Mouse (Mus musculus): Measurements from ENCODE around the gene P4ha1. TPM values are rescaled to one million over a fixed set of nuclear protein-coding genes. Genes with fewer than 3 reads are reported as not detected.
"Not testable (repeated sequence)": the region's sequence is repeated elsewhere in the genome, so short reads cannot be mapped to it uniquely, and the experiment has no call there.

Gene P4ha1
- polyA plus RNA-seq, 2 experiments, result 95.1 to 108 TPM

DNA sequence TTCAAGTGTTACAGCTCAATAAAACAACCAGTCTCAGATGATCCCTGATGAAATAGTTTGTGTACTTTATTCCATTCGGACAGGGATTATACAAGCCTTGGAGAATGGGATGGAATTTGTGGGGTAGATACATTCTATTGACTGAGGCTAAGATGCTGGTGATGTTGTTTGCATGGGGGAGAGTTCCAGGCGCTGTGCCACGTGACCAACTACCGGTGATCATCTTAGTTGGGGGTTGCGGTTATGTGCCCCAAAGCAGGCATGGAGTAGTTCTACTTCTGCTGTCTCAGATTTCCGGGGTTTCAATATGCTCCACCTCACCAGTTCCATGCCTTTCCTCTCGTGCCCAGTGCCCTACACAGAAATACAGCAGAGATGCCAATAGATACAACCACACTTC, 31.0 kb upstream of the P4ha1 start:
- 81% methylated on average over 7 of the region's 7 CpGs for WGBS
- Histone ChIP-seq H3K9me3 (ENCODE audit: control insufficient read depth, low read length) (no peaks in the 10 kb centered on the region), H3K4me1 (ENCODE audit: control insufficient read depth, insufficient read depth, low read length) (no peaks in the 10 kb centered on the region), H3K27ac (replicated peaks; ENCODE audit: low read depth, low read length) (no peak overlapping the region), H3K9ac (ENCODE audit: low read depth, low read length, severe bottlenecking) (no peak overlapping the region), H3K4me3 (replicated peaks; ENCODE audit: low read length) (no peak overlapping the region), H3K36me3 (ENCODE audit: control insufficient read depth, insufficient read depth, low read length) (no peaks in the 10 kb centered on the region), H3K4me2 (replicated peaks; ENCODE audit: low read depth, low read length, severe bottlenecking) (no peak overlapping the region), H3K27me3 (ENCODE audit: control insufficient read depth, insufficient read depth, low read length) (no peaks in the 10 kb centered on the region)
- TF ChIP-seq POLR2A (IDR thresholded peaks at IDR 0.05; ENCODE audit: borderline replicate concordance, extremely low read depth, insufficient read depth, insufficient read length), result no peak
- no peak for ATAC-seq (ENCODE audit: low FRiP score, low read depth)
- no peak for DNase-seq (ENCODE audit: low spot score)

DNA sequence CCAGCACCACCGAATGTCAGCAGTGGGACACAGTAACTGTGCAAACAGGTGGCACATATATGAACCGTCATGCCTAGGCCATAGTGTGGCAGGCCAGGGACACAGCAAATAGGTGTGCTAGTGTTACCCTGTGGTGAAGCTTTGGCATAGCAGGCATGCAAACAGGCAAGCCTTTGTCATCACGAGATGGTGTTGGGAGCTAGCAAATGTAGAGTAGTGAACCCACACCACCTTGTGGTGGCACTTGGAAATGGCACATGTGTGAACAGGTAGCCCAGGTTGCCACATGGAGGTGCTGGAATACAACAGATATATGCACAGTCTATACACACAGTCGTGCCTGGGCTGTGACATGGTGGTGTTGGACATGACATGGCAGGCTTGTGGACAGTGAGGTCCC, 30.5 kb upstream of the P4ha1 start:
- Histone ChIP-seq H3K4me1 (ENCODE audit: control insufficient read depth, insufficient read depth, low read length) (no peaks in the 10 kb centered on the region), H3K27ac (replicated peaks; ENCODE audit: low read depth, low read length) (no peak overlapping the region), H3K36me3 (ENCODE audit: control insufficient read depth, insufficient read depth, low read length) (no peaks in the 10 kb centered on the region), H3K9ac (ENCODE audit: low read depth, low read length, severe bottlenecking) (no peak overlapping the region), H3K9me3 (ENCODE audit: control insufficient read depth, low read length) (no peaks in the 10 kb centered on the region), H3K27me3 (ENCODE audit: control insufficient read depth, insufficient read depth, low read length) (no peaks in the 10 kb centered on the region), H3K4me2 (replicated peaks; ENCODE audit: low read depth, low read length, severe bottlenecking) (no peak overlapping the region), H3K4me3 (replicated peaks; ENCODE audit: low read length) (no peak overlapping the region)
- 27% methylated on average over 4 of the region's 4 CpGs for WGBS
- peak; percentile 82 for DNase-seq (ENCODE audit: low spot score)
- no peak for TF ChIP-seq POLR2A (IDR thresholded peaks at IDR 0.05; ENCODE audit: borderline replicate concordance, extremely low read depth, insufficient read depth, insufficient read length)
- peak; percentile 50; the same call in 1 of the 2 replicates for ATAC-seq (ENCODE audit: low FRiP score, low read depth)

DNA sequence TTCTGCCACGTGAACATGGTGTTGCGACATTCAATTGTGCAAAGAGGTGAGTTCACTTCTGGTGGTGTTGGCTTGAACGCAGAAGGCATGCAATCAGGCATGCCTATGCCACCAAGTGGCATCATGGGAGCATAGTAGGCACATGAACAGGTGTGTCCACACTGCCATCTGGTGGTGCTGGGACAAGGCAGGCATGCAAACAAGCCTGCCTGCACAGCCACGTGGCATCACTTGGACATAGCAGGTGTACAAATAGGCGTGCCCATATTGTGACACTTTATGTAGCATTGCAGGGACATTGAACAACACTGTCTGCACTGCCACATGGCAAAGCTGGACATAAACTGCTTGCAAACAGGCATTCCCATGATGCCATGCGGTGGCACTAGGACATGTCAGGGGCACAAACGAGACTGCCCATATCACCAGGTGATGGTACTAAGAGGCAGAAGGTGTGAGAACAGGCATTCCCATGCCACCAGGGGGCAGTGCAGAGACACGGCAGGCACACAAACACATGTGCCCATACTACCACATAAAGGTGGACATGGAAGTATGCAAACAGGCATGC, 27.8 kb upstream of the P4ha1 start:
- no peak for TF ChIP-seq POLR2A (IDR thresholded peaks at IDR 0.05; ENCODE audit: borderline replicate concordance, extremely low read depth, insufficient read depth, insufficient read length)
- Histone ChIP-seq H3K4me1 (ENCODE audit: control insufficient read depth, insufficient read depth, low read length) (no peaks in the 10 kb centered on the region), H3K4me2 (replicated peaks; ENCODE audit: low read depth, low read length, severe bottlenecking) (no peak overlapping the region), H3K4me3 (replicated peaks; ENCODE audit: low read length) (no peak overlapping the region), H3K36me3 (ENCODE audit: control insufficient read depth, insufficient read depth, low read length) (no peaks in the 10 kb centered on the region), H3K9ac (ENCODE audit: low read depth, low read length, severe bottlenecking) (no peak overlapping the region), H3K27me3 (ENCODE audit: control insufficient read depth, insufficient read depth, low read length) (no peaks in the 10 kb centered on the region), H3K9me3 (ENCODE audit: control insufficient read depth, low read length) (no peaks in the 10 kb centered on the region), H3K27ac (replicated peaks; ENCODE audit: low read depth, low read length) (no peak overlapping the region)
- DNase-seq (ENCODE audit: low spot score) (peak; percentile 44), ATAC-seq (ENCODE audit: low FRiP score, low read depth) (no peak)
- 61% methylated on average over 8 of the region's 8 CpGs for WGBS

DNA sequence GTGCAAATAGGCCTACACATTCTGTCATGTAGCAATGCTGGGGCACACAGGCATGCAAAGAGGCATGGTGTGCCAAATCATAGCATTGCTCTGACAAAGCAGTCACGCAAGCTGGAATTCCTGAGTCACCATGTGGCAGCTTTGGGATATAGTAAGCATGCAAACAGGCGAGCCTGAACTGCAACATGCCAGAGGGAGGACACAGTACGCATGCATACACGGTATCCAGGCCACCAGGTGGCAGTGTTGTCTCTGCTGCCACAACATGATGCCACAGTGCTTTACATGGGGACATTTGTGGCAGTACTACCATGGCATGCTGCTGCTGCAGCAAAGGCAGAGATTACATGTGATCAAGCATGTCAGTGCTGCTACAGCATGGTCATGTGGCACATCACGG, 26.8 kb upstream of the P4ha1 start:
- no peaks in the 10 kb centered on the region for H3K36me3 ChIP-seq (ENCODE audit: control insufficient read depth, insufficient read depth, low read length)
- 32% methylated on average over 5 of the region's 5 CpGs for WGBS
- H3K4me1 ChIP-seq (ENCODE audit: control insufficient read depth, insufficient read depth, low read length), result no peaks in the 10 kb centered on the region
- ATAC-seq (ENCODE audit: low FRiP score, low read depth) (peak; percentile 43; the same call in 1 of the 2 replicates), DNase-seq (ENCODE audit: low spot score) (peak; percentile 86)
- H3K9me3 ChIP-seq (ENCODE audit: control insufficient read depth, low read length), result no peaks in the 10 kb centered on the region
- no peak overlapping the region for H3K4me2 ChIP-seq (replicated peaks; ENCODE audit: low read depth, low read length, severe bottlenecking)
- no peak for TF ChIP-seq POLR2A (IDR thresholded peaks at IDR 0.05; ENCODE audit: borderline replicate concordance, extremely low read depth, insufficient read depth, insufficient read length)
- no peaks in the 10 kb centered on the region for H3K27me3 ChIP-seq (ENCODE audit: control insufficient read depth, insufficient read depth, low read length)
- H3K27ac ChIP-seq (replicated peaks; ENCODE audit: low read depth, low read length), result no peak overlapping the region
- H3K4me3 ChIP-seq (replicated peaks; ENCODE audit: low read length), result no peak overlapping the region
- H3K9ac ChIP-seq (ENCODE audit: low read depth, low read length, severe bottlenecking), result no peak overlapping the region

DNA sequence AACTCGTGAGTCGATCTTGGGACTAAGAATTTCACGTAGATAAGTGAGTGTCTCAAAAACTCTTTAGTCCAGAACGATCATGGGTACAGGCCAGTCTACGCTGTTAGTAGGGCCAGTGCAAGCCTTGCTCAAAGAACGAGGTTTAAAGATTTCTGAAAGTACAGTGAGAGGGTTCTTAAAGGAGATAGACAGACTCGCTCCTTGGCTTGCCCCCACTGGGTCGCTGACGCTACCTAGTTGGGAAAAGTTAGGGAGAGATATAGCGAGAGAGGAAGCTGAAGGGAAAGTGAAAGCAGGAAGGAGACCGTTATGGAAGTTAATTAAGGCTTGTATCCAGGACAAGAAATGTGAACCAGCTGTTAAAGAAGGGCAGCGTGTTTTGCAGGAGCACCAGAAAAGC, 20.4 kb upstream of the P4ha1 start:
- H3K4me2 ChIP-seq (replicated peaks; ENCODE audit: low read depth, low read length, severe bottlenecking); H3K4me1 ChIP-seq (ENCODE audit: control insufficient read depth, insufficient read depth, low read length); ATAC-seq (ENCODE audit: low FRiP score, low read depth); H3K27me3 ChIP-seq (ENCODE audit: control insufficient read depth, insufficient read depth, low read length); H3K27ac ChIP-seq (replicated peaks; ENCODE audit: low read depth, low read length); H3K4me3 ChIP-seq (replicated peaks; ENCODE audit: low read length); H3K9me3 ChIP-seq (ENCODE audit: control insufficient read depth, low read length); H3K36me3 ChIP-seq (ENCODE audit: control insufficient read depth, insufficient read depth, low read length); DNase-seq (ENCODE audit: low spot score); H3K9ac ChIP-seq (ENCODE audit: low read depth, low read length, severe bottlenecking): not testable (repeated sequence)
- WGBS, result 78% methylated on average over 12 of the region's 12 CpGs

Measured in limb, embryonic 14.5 days (tissue).